In the genomic region with DNA sequence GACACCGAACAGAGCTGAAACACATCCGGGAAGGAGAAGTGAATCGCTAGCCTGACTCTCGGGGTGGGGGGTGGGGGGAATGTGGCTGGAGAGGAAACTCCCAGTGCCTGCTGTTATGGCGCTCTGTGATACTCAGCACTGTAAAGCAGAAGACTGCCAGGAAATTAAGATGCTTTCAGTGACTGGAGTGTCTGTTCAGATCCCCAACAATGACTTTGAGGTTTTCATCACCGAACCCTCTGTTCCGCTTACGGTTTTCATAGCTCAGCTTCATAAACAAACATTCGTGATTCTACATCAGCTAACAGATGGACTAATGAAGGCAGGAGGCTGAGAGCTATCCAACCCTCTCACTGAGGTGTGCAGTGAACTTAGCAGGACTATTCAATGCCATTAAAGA, we compare ENCODE assay signal across 13 mouse cellular contexts. TPM values are rescaled to one million over a fixed set of nuclear protein-coding genes. Genes with fewer than 3 reads are reported as not detected.
DNase-seq lines count a peak whose midpoint lies in the region; ATAC-seq and TF ChIP-seq lines count a peak whose summit lies in the region.
"Had no signal": no experiment of that assay in that cellular context is flagged by ENCODE, and none has a peak within 500 bp of the region (broad histone marks: within the 10 kb centered on the region; RNA-seq: fewer than 3 reads in every experiment).

No protein-coding gene starts in this region.

- no peak for TF ChIP-seq CTCF in cortical plate, adult 2 months (IDR thresholded peaks at IDR 0.05; ENCODE audit: extremely low read depth, insufficient read depth, low read length)

- no peaks in the 10 kb centered on the region for H3K9me3 ChIP-seq in forebrain, embryonic 14.5 days (replicated peaks; ENCODE audit: control insufficient read depth, low read length)
- no peaks in the 10 kb centered on the region for H3K9me3 ChIP-seq in forebrain, embryonic 10.5 days
- H3K9me3 ChIP-seq in kidney, embryonic 16.5 days (ENCODE audit: low read length) = no peaks in the 10 kb centered on the region
- H3K9me3 ChIP-seq in midbrain, embryonic 13.5 days = no peaks in the 10 kb centered on the region

- WGBS in forebrain, embryonic 14.5 days = 71% methylated on average over 9 of the region's 9 CpGs
- 80% methylated on average over 9 of the region's 9 CpGs for WGBS in forebrain, embryonic 10.5 days
- 56% methylated on average over 9 of the region's 9 CpGs for WGBS in kidney, embryonic 16.5 days
- 72% methylated on average over 9 of the region's 9 CpGs for WGBS in midbrain, embryonic 13.5 days

- H3K36me3 ChIP-seq in forebrain, embryonic 14.5 days (ENCODE audit: control insufficient read depth, insufficient read depth, low read length) = no peaks in the 10 kb centered on the region
- no peaks in the 10 kb centered on the region for H3K36me3 ChIP-seq in forebrain, embryonic 10.5 days (replicated peaks)
- H3K36me3 ChIP-seq in kidney, embryonic 16.5 days (ENCODE audit: insufficient read depth, low read length) = no peaks in the 10 kb centered on the region
- H3K36me3 ChIP-seq in midbrain, embryonic 13.5 days = no peaks in the 10 kb centered on the region

- H3K27ac ChIP-seq in forebrain, embryonic 14.5 days (ENCODE audit: low read depth, low read length) = no peak overlapping the region
- no peak overlapping the region for H3K27ac ChIP-seq in forebrain, embryonic 10.5 days
- no peak overlapping the region for H3K27ac ChIP-seq in kidney, embryonic 16.5 days (ENCODE audit: low read length)
- H3K27ac ChIP-seq in cortical plate, adult 2 months (ENCODE audit: insufficient read depth, low read length) = no peak overlapping the region
- no peak overlapping the region for H3K27ac ChIP-seq in midbrain, embryonic 13.5 days

- H3K9ac ChIP-seq in forebrain, embryonic 14.5 days (ENCODE audit: low read length) = no peak overlapping the region
- H3K9ac ChIP-seq in kidney, embryonic 16.5 days (replicated peaks; ENCODE audit: low read length) = no peak overlapping the region
- no peak overlapping the region for H3K9ac ChIP-seq in midbrain, embryonic 13.5 days (replicated peaks)

- H3K4me2 ChIP-seq in forebrain, embryonic 14.5 days (ENCODE audit: low read length) = no peak overlapping the region
- peak overlapping the region; percentile 23; the same call in 1 of the 2 replicates for H3K4me2 ChIP-seq in kidney, embryonic 16.5 days (replicated peaks; ENCODE audit: low read depth, low read length)
- H3K4me2 ChIP-seq in midbrain, embryonic 13.5 days (replicated peaks) = no peak overlapping the region

- no peak for DNase-seq in forebrain, embryonic 14.5 days (ENCODE audit: low spot score)
- DNase-seq in forebrain, embryonic 10.5 days (ENCODE audit: extremely low spot score, low spot score) = no peak
- no peak for DNase-seq in kidney, postnatal 14 days
- no peak for DNase-seq in adrenal gland, postnatal 36 days
- DNase-seq: B cell, adult 2 months; kidney, adult 11 months had no signal

- H3K27me3 ChIP-seq in forebrain, embryonic 14.5 days (replicated peaks; ENCODE audit: control insufficient read depth, insufficient read depth, low read length) = no peaks in the 10 kb centered on the region
- H3K27me3 ChIP-seq in forebrain, embryonic 10.5 days (ENCODE audit: poor library complexity, severe bottlenecking) = peaks cover 18% of the 10 kb centered on the region
- peaks cover 10% of the 10 kb centered on the region for H3K27me3 ChIP-seq in kidney, embryonic 16.5 days (ENCODE audit: insufficient read depth, low read length)
- H3K27me3 ChIP-seq in midbrain, embryonic 13.5 days = no peaks in the 10 kb centered on the region

- peak; percentile 44; the same call in 1 of the 2 replicates for ATAC-seq in forebrain, embryonic 14.5 days
- no peak; the same call in 1 of the 2 replicates for ATAC-seq in kidney, embryonic 16.5 days (ENCODE audit: low FRiP score, low TSS enrichment)
- ATAC-seq in megakaryocyte-erythroid progenitor cell, adult 5-6 weeks (replicated peaks; ENCODE audit: low FRiP score, low TSS enrichment, poor library complexity, severe bottlenecking) = peak; percentile 41
- ATAC-seq in midbrain, embryonic 13.5 days = no peak
- ATAC-seq: midbrain, embryonic 16.5 days had no signal

- H3K4me1 ChIP-seq in forebrain, embryonic 14.5 days (ENCODE audit: control insufficient read depth, insufficient read depth, low read length) = no peaks in the 10 kb centered on the region; the same call in 1 of the 2 replicates
- H3K4me1 ChIP-seq in forebrain, embryonic 10.5 days = no peaks in the 10 kb centered on the region
- H3K4me1 ChIP-seq in kidney, embryonic 16.5 days (ENCODE audit: insufficient read depth, low read length) = no peaks in the 10 kb centered on the region
- H3K4me1 ChIP-seq in cortical plate, adult 2 months (ENCODE audit: control insufficient read depth, insufficient read depth, low read length) = peaks cover 20% of the 10 kb centered on the region
- no peaks in the 10 kb centered on the region for H3K4me1 ChIP-seq in midbrain, embryonic 13.5 days (replicated peaks)

- no peak for TF ChIP-seq POLR2A in cortical plate, adult 2 months (IDR thresholded peaks at IDR 0.05; ENCODE audit: extremely low read depth, insufficient read depth, low read length)

- no peak overlapping the region for H3K4me3 ChIP-seq in forebrain, embryonic 14.5 days (ENCODE audit: low read depth, low read length)
- no peak overlapping the region for H3K4me3 ChIP-seq in forebrain, embryonic 10.5 days
- no peak overlapping the region for H3K4me3 ChIP-seq in kidney, embryonic 16.5 days (ENCODE audit: low read length)
- 0 out of 2 replicates have a peak overlapping the region, but pooled peaks have one; percentile 6 for H3K4me3 ChIP-seq in cortical plate, adult 2 months (ENCODE audit: insufficient read depth, low read length)
- no peak overlapping the region for H3K4me3 ChIP-seq in midbrain, embryonic 13.5 days (replicated peaks)

RNA-seq across cellular contexts. Expression of a gene that starts 7.4 kb away (rescaled TPM):
- 2.0 and 3.7 TPM in 2 replicates for polyA plus RNA-seq in forebrain, embryonic 14.5 days (2014; fragmentation: Nextera tagmentation; extraction: Ambion mirVana)
- 0.46 and 0.55 TPM in 2 replicates for polyA plus RNA-seq in forebrain, embryonic 10.5 days (2016; fragmentation: Nextera tagmentation; extraction: Ambion mirVana)
- 2.0 and 2.5 TPM in 2 replicates for polyA plus RNA-seq in kidney, embryonic 16.5 days (2015; fragmentation: Nextera tagmentation; extraction: Ambion mirVana)
- 86.7 and 90.1 TPM in 2 replicates for polyA plus RNA-seq in cortical plate, adult 2 months (2012; rRNA removed)
- not detected in 2 replicates for total RNA-seq in megakaryocyte-erythroid progenitor cell, adult 5-6 weeks (2014; fragmentation: Nextera tagmentation)
- total RNA-seq in megakaryocyte-erythroid progenitor cell, adult 5-6 weeks (2017) = 0.04 TPM in 1 of 2 replicates, not detected in the other
- 1 to 10 TPM; 1.1 to 1.3 TPM for total RNA-seq in adrenal gland, postnatal 36 days (2021)
- 2.2 and 2.3 TPM in 2 replicates for polyA plus RNA-seq in midbrain, embryonic 13.5 days (2015; fragmentation: Nextera tagmentation; extraction: Ambion mirVana)

RNA-seq across cellular contexts. Expression of a gene that starts 34.5 kb away (rescaled TPM):
- polyA plus RNA-seq in forebrain, embryonic 14.5 days (2014; fragmentation: Nextera tagmentation; extraction: Ambion mirVana) = not detected in 2 replicates
- not detected in 2 replicates for polyA plus RNA-seq in forebrain, embryonic 10.5 days (2016; fragmentation: Nextera tagmentation; extraction: Ambion mirVana)
- not detected in 2 replicates for polyA plus RNA-seq in kidney, embryonic 16.5 days (2015; fragmentation: Nextera tagmentation; extraction: Ambion mirVana)
- polyA plus RNA-seq in cortical plate, adult 2 months (2012; rRNA removed) = not detected in 2 replicates
- total RNA-seq in megakaryocyte-erythroid progenitor cell, adult 5-6 weeks (2014; fragmentation: Nextera tagmentation) = not detected in 2 replicates
- total RNA-seq in megakaryocyte-erythroid progenitor cell, adult 5-6 weeks (2017) = not detected in 2 replicates
- not detected for total RNA-seq in adrenal gland, postnatal 36 days (2021)
- polyA plus RNA-seq in midbrain, embryonic 13.5 days (2015; fragmentation: Nextera tagmentation; extraction: Ambion mirVana) = not detected in 2 replicates
- polyA plus RNA-seq: limb, embryonic 11.5 days; midbrain, embryonic 16.5 days; stomach, embryonic 14.5 days had no signal

Comparison
In these comparisons a context has a peak if more than half of its experiments do, and no peak if none do; other contexts are left out.
1. ATAC-seq: peak in forebrain, embryonic 14.5 days (single experiment) and megakaryocyte-erythroid progenitor cell, adult 5-6 weeks (single experiment); none in kidney, embryonic 16.5 days (single experiment) and midbrain, embryonic 13.5 days (single experiment).
2. RNA of a gene that starts 7.4 kb away (polyA plus RNA-seq): 86.7 to 90.1 TPM in cortical plate, adult 2 months; 2.2 to 2.3 TPM in midbrain, embryonic 13.5 days, 2.0 to 2.5 TPM in kidney, embryonic 16.5 days, 2.0 to 3.7 TPM in forebrain, embryonic 14.5 days and 0.46 to 0.55 TPM in forebrain, embryonic 10.5 days; every median in the first group is over 10 times any median in the second.